Mouse (Mus musculus): ENCODE measurements around the gene Cbx7. TPM values are rescaled to one million over a fixed set of nuclear protein-coding genes. Genes with fewer than 3 reads are reported as not detected.

The Cbx7 gene
- total RNA-seq (2014; rRNA removed), result 5.1 and 9.5 TPM in 2 replicates
- 2.9 and 3.1 TPM in 2 replicates for polyA plus RNA-seq (2015; fragmentation: Nextera tagmentation; extraction: Ambion mirVana)

- H3K36me3 ChIP-seq (ENCODE audit: insufficient read depth, low read length), result no peaks in the 10 kb centered on the region
- no peak for DNase-seq (ENCODE audit: low spot score)
- TF ChIP-seq CTCF (IDR thresholded peaks at IDR 0.05; ENCODE audit: low read depth), result no peak
- H3K4me2 ChIP-seq (ENCODE audit: low read depth, low read length), result no peak within 1 kb of the TSS
- H3K4me1 ChIP-seq (ENCODE audit: insufficient read depth, low read length), result no peaks in the 10 kb centered on the region
- ATAC-seq, result no peak
- H3K27me3 ChIP-seq (ENCODE audit: insufficient read depth, low read length), result no peaks in the 10 kb centered on the region
- H3K4me3 ChIP-seq (ENCODE audit: low read length), result no peak within 1 kb of the TSS
- no peak within 1 kb of the TSS for H3K9ac ChIP-seq (replicated peaks; ENCODE audit: low read length)
- 0 out of 2 replicates have a peak, but pooled peaks cover 2% of the 10 kb centered on the region for H3K9me3 ChIP-seq (ENCODE audit: low read length)
- WGBS, result 95% methylated on average over 11 of the region's 11 CpGs
- H3K27ac ChIP-seq, result no peak within 1 kb of the TSS
These were observed at the start of gene Cbx7 for GRCm38 (mm10) chr15:79970940-79971339. Cbx7 (minus strand) TSS chr15:79971119.

DNA sequence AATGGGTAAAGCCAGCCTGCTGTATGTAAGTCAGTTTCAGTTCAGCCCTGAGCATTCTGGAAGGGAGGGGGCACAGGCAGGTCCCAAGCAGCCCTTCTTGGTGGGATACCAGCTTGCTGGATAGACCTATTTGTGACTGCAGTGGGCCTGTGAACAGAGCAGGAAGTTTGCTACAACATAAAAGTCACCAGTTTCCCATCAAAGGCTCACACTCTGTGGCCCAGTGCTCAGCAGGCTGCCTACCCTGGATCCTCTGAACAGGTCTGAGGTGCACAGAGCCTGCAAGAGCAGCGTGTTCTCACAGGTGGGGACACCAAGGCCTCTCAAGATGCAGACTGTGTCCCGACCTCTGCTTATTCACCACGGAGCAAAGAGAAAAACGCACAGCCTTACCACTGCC lies 49.6 kb upstream of the Cbx7 start:
- WGBS, result 59% methylated on average over 4 of the region's 4 CpGs
- Histone ChIP-seq H3K27ac (no peak overlapping the region), H3K36me3 (ENCODE audit: insufficient read depth, low read length) (no peaks in the 10 kb centered on the region), H3K9ac (replicated peaks; ENCODE audit: low read length) (no peak overlapping the region), H3K4me3 (ENCODE audit: low read length) (no peak overlapping the region), H3K4me2 (ENCODE audit: low read depth, low read length) (no peak overlapping the region), H3K4me1 (ENCODE audit: insufficient read depth, low read length) (0 out of 2 replicates have a peak, but pooled peaks cover 3% of the 10 kb centered on the region), H3K27me3 (ENCODE audit: insufficient read depth, low read length) (no peaks in the 10 kb centered on the region), H3K9me3 (ENCODE audit: low read length) (no peaks in the 10 kb centered on the region)
- no peak for TF ChIP-seq CTCF (IDR thresholded peaks at IDR 0.05; ENCODE audit: low read depth)
- ATAC-seq (no peak), DNase-seq (ENCODE audit: low spot score) (no peak)

DNA sequence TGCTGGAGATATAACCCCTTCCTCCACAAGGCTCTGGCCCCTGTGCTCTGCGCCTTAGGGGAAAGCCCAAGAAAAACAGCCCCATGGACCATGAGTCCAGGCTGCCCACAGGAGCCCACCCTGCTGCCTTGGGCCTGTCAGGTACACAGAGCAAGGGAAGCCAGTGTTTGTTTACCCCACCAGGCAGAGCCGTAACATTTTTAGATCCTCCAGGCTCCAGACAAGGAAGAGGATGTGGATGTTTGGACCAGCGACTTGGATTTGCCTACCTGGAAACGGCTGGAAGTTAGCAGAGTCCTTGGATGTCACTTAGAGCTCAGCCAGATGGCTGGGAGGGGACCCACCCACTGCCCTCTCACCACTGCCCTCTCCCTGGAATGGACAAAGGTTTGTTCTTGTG lies 48.7 kb upstream of the Cbx7 start:
- H3K27ac ChIP-seq, result peak overlapping the region; percentile 4
- H3K4me2 ChIP-seq (ENCODE audit: low read depth, low read length), result no peak overlapping the region
- peaks cover 9% of the 10 kb centered on the region; the same call in 1 of the 2 replicates for H3K4me1 ChIP-seq (ENCODE audit: insufficient read depth, low read length)

GRCm38 (mm10) chr15:80019220-80019619 lies 48.3 kb upstream of the Cbx7 start:
- Histone ChIP-seq H3K4me3 (ENCODE audit: low read length) (no peak overlapping the region), H3K27ac (peak overlapping the region; percentile 4; the same call in 1 of the 2 replicates), H3K9ac (replicated peaks; ENCODE audit: low read length) (no peak overlapping the region), H3K4me2 (ENCODE audit: low read depth, low read length) (no peak overlapping the region), H3K4me1 (ENCODE audit: insufficient read depth, low read length) (peaks cover 12% of the 10 kb centered on the region; the same call in 1 of the 2 replicates), H3K27me3 (ENCODE audit: insufficient read depth, low read length) (no peaks in the 10 kb centered on the region), H3K36me3 (ENCODE audit: insufficient read depth, low read length) (no peaks in the 10 kb centered on the region), H3K9me3 (ENCODE audit: low read length) (no peaks in the 10 kb centered on the region)
- WGBS, result 75% methylated on average over 7 of the region's 7 CpGs
- TF ChIP-seq CTCF (IDR thresholded peaks at IDR 0.05; ENCODE audit: low read depth), result no peak
- DNase-seq (ENCODE audit: low spot score), result no peak
- ATAC-seq, result no peak

More for the DNA sequence above, 48.7 kb upstream of the Cbx7 start:
- Histone ChIP-seq H3K36me3 (ENCODE audit: insufficient read depth, low read length) (no peaks in the 10 kb centered on the region), H3K9ac (replicated peaks; ENCODE audit: low read length) (no peak overlapping the region), H3K27me3 (ENCODE audit: insufficient read depth, low read length) (no peaks in the 10 kb centered on the region), H3K9me3 (ENCODE audit: low read length) (no peaks in the 10 kb centered on the region), H3K4me3 (ENCODE audit: low read length) (no peak overlapping the region)
- DNase-seq (ENCODE audit: low spot score) (no peak), ATAC-seq (no peak)
- WGBS, result 67% methylated on average over 4 of the region's 4 CpGs
- no peak for TF ChIP-seq CTCF (IDR thresholded peaks at IDR 0.05; ENCODE audit: low read depth)

DNA sequence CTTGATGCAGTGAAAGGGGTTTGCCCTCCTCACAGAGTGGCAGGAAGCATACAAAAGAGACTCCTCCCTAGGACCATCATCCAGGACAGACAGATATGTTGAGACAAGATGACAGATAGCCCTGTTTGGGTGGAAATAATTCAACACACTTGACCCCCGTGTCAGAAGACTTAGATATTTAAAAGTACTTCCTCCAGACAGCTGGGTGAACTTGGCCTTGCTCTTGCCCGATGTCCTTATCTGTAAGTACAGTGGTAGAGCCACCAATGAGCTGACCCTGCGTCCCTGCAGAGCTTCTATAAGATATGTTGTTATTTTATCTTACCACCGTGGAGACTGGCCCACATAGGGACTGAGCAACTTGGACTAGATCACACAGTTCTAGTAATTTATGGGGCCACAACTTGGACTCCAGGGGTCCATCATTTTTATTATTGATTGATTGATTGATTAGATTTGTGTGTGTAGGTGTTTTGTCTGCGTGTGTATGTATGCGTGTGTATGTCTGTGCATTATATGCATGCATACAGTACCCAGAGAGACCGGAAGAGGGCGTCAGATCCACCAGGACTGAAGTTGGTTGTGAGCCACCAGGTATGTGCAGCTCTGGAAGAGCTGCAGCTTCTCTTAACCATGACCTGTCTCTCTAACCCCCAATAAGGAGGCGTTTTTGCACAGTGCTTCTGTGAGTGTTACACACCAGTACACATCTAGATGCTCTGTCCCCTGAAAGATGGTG lies 45.8 kb upstream of the Cbx7 start:
- ATAC-seq (no peak), DNase-seq (ENCODE audit: low spot score) (no peak)
- H3K9me3 ChIP-seq (ENCODE audit: low read length), result no peaks in the 10 kb centered on the region
- TF ChIP-seq CTCF (IDR thresholded peaks at IDR 0.05; ENCODE audit: low read depth), result no peak
- no peak overlapping the region for H3K4me3 ChIP-seq (ENCODE audit: low read length)
- no peak overlapping the region for H3K9ac ChIP-seq (replicated peaks; ENCODE audit: low read length)
- 90% methylated on average over 9 of the region's 9 CpGs for WGBS
- H3K27me3 ChIP-seq (ENCODE audit: insufficient read depth, low read length), result peaks cover 6% of the 10 kb centered on the region; the same call in 1 of the 2 replicates
- no peak overlapping the region for H3K4me2 ChIP-seq (ENCODE audit: low read depth, low read length)
- no peak overlapping the region for H3K27ac ChIP-seq
- peaks cover 12% of the 10 kb centered on the region; the same call in 1 of the 2 replicates for H3K4me1 ChIP-seq (ENCODE audit: insufficient read depth, low read length)
- no peaks in the 10 kb centered on the region for H3K36me3 ChIP-seq (ENCODE audit: insufficient read depth, low read length)

- Histone ChIP-seq H3K4me3 (ENCODE audit: low read length) (peak overlapping the region; percentile 73), H3K4me2 (ENCODE audit: low read depth, low read length) (peak overlapping the region; percentile 83), H3K4me1 (ENCODE audit: insufficient read depth, low read length) (peaks cover 12% of the 10 kb centered on the region; the same call in 1 of the 2 replicates), H3K27ac (peak overlapping the region; percentile 94; the same call in 1 of the 2 replicates), H3K36me3 (ENCODE audit: insufficient read depth, low read length) (no peaks in the 10 kb centered on the region), H3K9me3 (ENCODE audit: low read length) (no peaks in the 10 kb centered on the region), H3K27me3 (ENCODE audit: insufficient read depth, low read length) (peaks cover 6% of the 10 kb centered on the region; the same call in 1 of the 2 replicates), H3K9ac (replicated peaks; ENCODE audit: low read length) (peak overlapping the region; percentile 90; the same call in 1 of the 2 replicates)
- DNase-seq (ENCODE audit: low spot score) (no peak), ATAC-seq (no peak)
- no peak for TF ChIP-seq CTCF (IDR thresholded peaks at IDR 0.05; ENCODE audit: low read depth)
- WGBS, result 58% methylated on average over 7 of the region's 7 CpGs
These were observed 44.5 kb upstream of the Cbx7 start for GRCm38 (mm10) chr15:80015211-80015952.

All from hindbrain, postnatal 0 days (tissue).